Mouse (Mus musculus): Measurements from ENCODE around the gene Ube2d3. TPM values are rescaled to one million over a fixed set of nuclear protein-coding genes. Genes with fewer than 3 reads are reported as not detected.

Gene Ube2d3
- total and polyA plus RNA-seq, 2 experiments, result 210 to 243 TPM

GRCm38 (mm10) chr3:135403211-135403610 is 34.7 kb upstream of the Ube2d3 start:
- Histone ChIP-seq H3K4me1 (ENCODE audit: control insufficient read depth, insufficient read depth, low read length) (no peaks in the 10 kb centered on the region), H3K79me2 (ENCODE audit: control insufficient read depth, insufficient read depth, low read length) (no peaks in the 10 kb centered on the region), H3K9ac (ENCODE audit: low read depth, low read length) (no peak overlapping the region), H3K27me3 (ENCODE audit: control insufficient read depth, insufficient read depth, low read length) (no peaks in the 10 kb centered on the region), H3K27ac (replicated peaks; ENCODE audit: insufficient read depth, low read depth, low read length) (no peak overlapping the region), H3K36me3 (ENCODE audit: control insufficient read depth, insufficient read depth, low read length) (peaks cover 2% of the 10 kb centered on the region; the same call in 1 of the 2 replicates), H3K4me3 (ENCODE audit: insufficient read depth, low read depth, low read length) (no peak overlapping the region)
- 94% methylated on average over 9 of the region's 9 CpGs for WGBS
- no peak for DNase-seq (ENCODE audit: extremely low read depth, low read depth, low spot score)
- TF ChIP-seq CTCF (IDR thresholded peaks at IDR 0.05; ENCODE audit: low read depth, low read length) (no peak), POLR2A (IDR thresholded peaks at IDR 0.05; ENCODE audit: extremely low read depth, insufficient read depth, low read length) (no peak)

DNA sequence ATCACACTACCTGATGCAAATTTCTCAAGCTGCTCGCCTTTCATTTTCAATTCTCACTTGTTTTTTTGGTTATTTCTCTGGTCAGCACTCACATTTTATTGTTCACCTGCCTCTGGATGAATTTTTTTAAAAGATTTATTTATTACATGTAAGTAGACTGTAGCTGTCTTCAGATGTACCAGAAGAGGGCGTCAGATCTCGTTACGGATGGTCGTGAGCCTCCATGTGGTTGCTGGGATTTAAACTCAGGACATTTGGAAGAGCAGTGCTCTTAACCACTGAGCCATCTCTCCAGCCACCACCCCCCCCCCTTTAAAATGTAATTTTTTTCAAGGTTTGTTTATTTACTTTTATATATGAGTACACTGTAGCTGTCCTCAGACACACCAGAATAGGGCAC is 34.1 kb upstream of the Ube2d3 start:
- Histone ChIP-seq H3K36me3 (ENCODE audit: control insufficient read depth, insufficient read depth, low read length) (peaks cover 2% of the 10 kb centered on the region; the same call in 1 of the 2 replicates), H3K27me3 (ENCODE audit: control insufficient read depth, insufficient read depth, low read length) (no peaks in the 10 kb centered on the region), H3K79me2 (ENCODE audit: control insufficient read depth, insufficient read depth, low read length) (no peaks in the 10 kb centered on the region), H3K9ac (ENCODE audit: low read depth, low read length) (no peak overlapping the region), H3K4me1 (ENCODE audit: control insufficient read depth, insufficient read depth, low read length) (no peaks in the 10 kb centered on the region), H3K4me3 (ENCODE audit: insufficient read depth, low read depth, low read length) (no peak overlapping the region), H3K27ac (replicated peaks; ENCODE audit: insufficient read depth, low read depth, low read length) (no peak overlapping the region)
- DNase-seq (ENCODE audit: extremely low read depth, low read depth, low spot score), result no peak
- 71% methylated on average over 5 of the region's 5 CpGs for WGBS
- TF ChIP-seq CTCF (IDR thresholded peaks at IDR 0.05; ENCODE audit: low read depth, low read length) (no peak), POLR2A (IDR thresholded peaks at IDR 0.05; ENCODE audit: extremely low read depth, insufficient read depth, low read length) (no peak)

DNA sequence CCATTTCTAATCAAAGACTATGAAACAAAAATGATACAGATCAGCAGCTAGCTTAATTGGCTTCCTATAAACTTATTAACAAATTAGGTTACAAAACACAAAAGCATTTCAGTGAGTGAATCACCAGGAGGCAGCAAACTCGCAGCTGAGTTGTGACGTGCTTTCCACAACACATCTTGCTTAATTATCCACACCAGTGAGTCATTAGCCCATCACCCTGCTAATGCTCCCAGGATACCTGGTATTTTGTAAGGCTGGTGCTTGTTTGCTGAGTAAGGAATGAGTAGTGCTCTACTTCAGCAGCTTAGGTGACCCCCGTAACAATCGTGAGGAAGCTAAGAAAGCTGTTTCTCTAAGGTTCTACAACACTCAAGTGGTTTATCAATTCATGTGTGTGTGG is 33.4 kb upstream of the Ube2d3 start:
- H3K27ac ChIP-seq (replicated peaks; ENCODE audit: insufficient read depth, low read depth, low read length), result no peak overlapping the region
- 78% methylated on average over 4 of the region's 4 CpGs for WGBS
- H3K79me2 ChIP-seq (ENCODE audit: control insufficient read depth, insufficient read depth, low read length), result no peaks in the 10 kb centered on the region
- no peaks in the 10 kb centered on the region for H3K27me3 ChIP-seq (ENCODE audit: control insufficient read depth, insufficient read depth, low read length)
- H3K9ac ChIP-seq (ENCODE audit: low read depth, low read length), result no peak overlapping the region
- TF ChIP-seq CTCF (IDR thresholded peaks at IDR 0.05; ENCODE audit: low read depth, low read length) (no peak), POLR2A (IDR thresholded peaks at IDR 0.05; ENCODE audit: extremely low read depth, insufficient read depth, low read length) (no peak)
- DNase-seq (ENCODE audit: extremely low read depth, low read depth, low spot score), result no peak
- H3K36me3 ChIP-seq (ENCODE audit: control insufficient read depth, insufficient read depth, low read length), result peaks cover 2% of the 10 kb centered on the region; the same call in 1 of the 2 replicates
- H3K4me3 ChIP-seq (ENCODE audit: insufficient read depth, low read depth, low read length), result no peak overlapping the region
- no peaks in the 10 kb centered on the region for H3K4me1 ChIP-seq (ENCODE audit: control insufficient read depth, insufficient read depth, low read length)

DNA sequence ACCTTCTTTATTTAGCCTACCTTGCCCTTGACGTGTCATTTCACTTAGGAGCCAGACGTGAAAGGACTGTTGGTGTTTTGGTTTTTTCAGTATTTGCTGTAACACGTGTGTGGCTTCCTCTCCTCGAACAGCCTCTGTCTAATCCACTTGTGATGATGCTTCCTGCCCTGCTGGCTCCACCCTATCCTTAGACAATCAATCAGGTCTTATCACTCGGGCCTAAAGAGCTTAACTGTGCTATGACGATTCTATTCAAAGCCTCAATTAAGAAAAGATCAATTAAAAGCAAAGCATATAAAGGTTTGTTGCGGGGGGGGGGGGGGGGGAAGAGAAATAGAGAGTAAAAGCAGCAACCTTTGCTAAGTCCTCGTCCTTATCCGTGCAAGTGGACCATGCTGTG is 30.6 kb upstream of the Ube2d3 start:
- no peak for TF ChIP-seq CTCF (IDR thresholded peaks at IDR 0.05; ENCODE audit: low read depth, low read length)
- no peak for TF ChIP-seq POLR2A (IDR thresholded peaks at IDR 0.05; ENCODE audit: extremely low read depth, insufficient read depth, low read length)
- WGBS, result 72% methylated on average over 9 of the region's 9 CpGs
- peaks cover 6% of the 10 kb centered on the region; the same call in 1 of the 2 replicates for H3K36me3 ChIP-seq (ENCODE audit: control insufficient read depth, insufficient read depth, low read length)

GRCm38 (mm10) chr3:135409219-135409618 is 28.7 kb upstream of the Ube2d3 start:
- TF ChIP-seq POLR2A (IDR thresholded peaks at IDR 0.05; ENCODE audit: extremely low read depth, insufficient read depth, low read length) (no peak), CTCF (IDR thresholded peaks at IDR 0.05; ENCODE audit: low read depth, low read length) (no peak)
- Histone ChIP-seq H3K27ac (replicated peaks; ENCODE audit: insufficient read depth, low read depth, low read length) (no peak overlapping the region), H3K27me3 (ENCODE audit: control insufficient read depth, insufficient read depth, low read length) (no peaks in the 10 kb centered on the region), H3K79me2 (ENCODE audit: control insufficient read depth, insufficient read depth, low read length) (peaks cover 4% of the 10 kb centered on the region; the same call in 1 of the 2 replicates), H3K9ac (ENCODE audit: low read depth, low read length) (no peak overlapping the region), H3K4me1 (ENCODE audit: control insufficient read depth, insufficient read depth, low read length) (no peaks in the 10 kb centered on the region), H3K4me3 (ENCODE audit: insufficient read depth, low read depth, low read length) (no peak overlapping the region), H3K36me3 (ENCODE audit: control insufficient read depth, insufficient read depth, low read length) (peaks cover 6% of the 10 kb centered on the region; the same call in 1 of the 2 replicates)
- DNase-seq (ENCODE audit: extremely low read depth, low read depth, low spot score), result no peak
- WGBS, result 98% methylated on average over 5 of the region's 5 CpGs

More for the DNA sequence above, 30.6 kb upstream of the Ube2d3 start:
- Histone ChIP-seq H3K27me3 (ENCODE audit: control insufficient read depth, insufficient read depth, low read length) (no peaks in the 10 kb centered on the region), H3K9ac (ENCODE audit: low read depth, low read length) (no peak overlapping the region), H3K4me3 (ENCODE audit: insufficient read depth, low read depth, low read length) (no peak overlapping the region), H3K4me1 (ENCODE audit: control insufficient read depth, insufficient read depth, low read length) (no peaks in the 10 kb centered on the region), H3K27ac (replicated peaks; ENCODE audit: insufficient read depth, low read depth, low read length) (no peak overlapping the region), H3K79me2 (ENCODE audit: control insufficient read depth, insufficient read depth, low read length) (peaks cover under 1% of the 10 kb centered on the region; the same call in 1 of the 2 replicates)
- DNase-seq (ENCODE audit: extremely low read depth, low read depth, low spot score), result no peak

DNA sequence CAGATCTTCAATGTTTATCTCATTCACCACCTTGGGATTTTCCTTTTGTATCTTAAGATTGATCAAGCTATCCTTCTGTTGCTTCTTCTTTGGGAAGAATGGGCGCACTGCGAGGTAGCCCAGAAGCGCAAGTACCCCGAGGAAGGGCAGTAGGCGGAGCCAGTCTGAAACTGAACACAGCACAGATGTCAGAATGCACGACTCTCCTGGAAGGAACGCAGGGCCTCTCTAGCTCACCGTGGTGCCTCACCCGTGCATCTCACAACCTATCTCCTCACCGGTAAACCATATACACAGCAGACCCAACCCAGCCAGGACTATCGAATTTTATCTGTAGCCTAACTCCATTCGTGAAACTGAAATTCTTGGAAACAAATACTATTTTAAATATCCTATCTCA is 26.9 kb upstream of the Ube2d3 start:
- WGBS, result 91% methylated on average over 12 of the region's 12 CpGs
- no peak for DNase-seq (ENCODE audit: extremely low read depth, low read depth, low spot score)
- Histone ChIP-seq H3K9ac (ENCODE audit: low read depth, low read length) (no peak overlapping the region), H3K27ac (replicated peaks; ENCODE audit: insufficient read depth, low read depth, low read length) (no peak overlapping the region), H3K36me3 (ENCODE audit: control insufficient read depth, insufficient read depth, low read length) (peaks cover 6% of the 10 kb centered on the region; the same call in 1 of the 2 replicates), H3K4me1 (ENCODE audit: control insufficient read depth, insufficient read depth, low read length) (no peaks in the 10 kb centered on the region), H3K4me3 (ENCODE audit: insufficient read depth, low read depth, low read length) (no peak overlapping the region), H3K79me2 (ENCODE audit: control insufficient read depth, insufficient read depth, low read length) (peaks cover 9% of the 10 kb centered on the region; the same call in 1 of the 2 replicates), H3K27me3 (ENCODE audit: control insufficient read depth, insufficient read depth, low read length) (no peaks in the 10 kb centered on the region)
- TF ChIP-seq CTCF (IDR thresholded peaks at IDR 0.05; ENCODE audit: low read depth, low read length), result no peak
- TF ChIP-seq POLR2A (IDR thresholded peaks at IDR 0.05; ENCODE audit: extremely low read depth, insufficient read depth, low read length), result no peak
